Mouse (Mus musculus) stomach, postnatal 0 days (tissue): ENCODE data around the gene Olfr544.

Source experiments
- CTCF ChIP-seq: IDR thresholded peaks from 2 replicates; pipeline ENCODE4 v1.5.1; 2016; ENCODE audit warnings: antibody characterized with exemption, low read depth, mild to moderate bottlenecking, moderate library complexity
- EP300 ChIP-seq: optimal IDR thresholded peaks from 2 replicates; pipeline ENCODE3; 2016; ENCODE audit warnings: antibody characterized with exemption

DNA sequence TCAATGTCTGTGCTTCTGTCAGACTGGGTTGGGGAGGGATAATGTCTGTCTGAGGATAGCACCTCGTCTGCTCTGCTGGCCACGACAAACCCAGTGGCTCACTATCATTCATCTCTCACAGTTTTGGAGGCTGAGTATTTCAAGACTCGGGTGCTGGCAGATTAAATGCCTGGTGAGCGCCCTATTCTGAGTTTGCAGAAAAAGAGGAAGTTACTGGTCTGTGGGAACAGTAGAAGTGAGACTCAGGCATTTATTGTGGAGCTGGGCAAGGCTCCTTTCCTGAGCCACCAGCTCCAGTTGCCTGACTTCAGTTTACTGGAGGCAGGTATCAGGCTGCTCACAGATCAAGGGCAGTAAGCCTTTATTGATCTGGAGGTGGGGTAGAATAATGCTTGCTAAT lies 26.0 kb upstream of the Olfr544 start:
- TF ChIP-seq CTCF (no peak), EP300 (no peak)
